Mouse (Mus musculus) left cerebral cortex, adult 2 months (tissue): ENCODE data around the gene Elf1. TPM values are rescaled to one million over a fixed set of nuclear protein-coding genes. Genes with fewer than 3 reads are reported as not detected.
"Not testable (repeated sequence)": the region's sequence is repeated elsewhere in the genome, so short reads cannot be mapped to it uniquely, and the experiment has no call there.

ENCODE experiments used
- DNase-seq, 2 experiments: peaks; one replicate each; pipeline ENCODE4 v3.0.0; 2021 to 2022; ENCODE audit warnings: low spot score in 2 of 2, mixed read lengths in 1 of 2; ENCODE audit errors: extremely low spot score in 1 of 2
- H3K27ac ChIP-seq: fragments of 200-600 bp; 2 replicates; pipeline ENCODE4 v1.8.1; 2022
- H3K4me3 ChIP-seq: fragments of 200-600 bp; 2 replicates; pipeline ENCODE4 v1.8.1; 2022
- CTCF ChIP-seq: fragments of 200-600 bp; IDR thresholded peaks from 2 replicates; pipeline ENCODE4 v1.8.1; 2022; ENCODE audit warnings: antibody characterized with exemption, mild to moderate bottlenecking, moderate library complexity
- intact Hi-C: fragments of 180-260 bp; cut with DNase I; formaldehyde crosslinking; loops from one replicate; pipeline ENCODE4 v1.15.1; 2025
- total RNA-seq, 2 experiments: library from RNA; stranded (reverse); gene quantifications; 2 replicates each; pipeline ENCODE4 v1.2.3; 2021

Elf1 gene
- total RNA-seq, 2 experiments from 2014 or later = 4.1 to 4.6 TPM

DNA sequence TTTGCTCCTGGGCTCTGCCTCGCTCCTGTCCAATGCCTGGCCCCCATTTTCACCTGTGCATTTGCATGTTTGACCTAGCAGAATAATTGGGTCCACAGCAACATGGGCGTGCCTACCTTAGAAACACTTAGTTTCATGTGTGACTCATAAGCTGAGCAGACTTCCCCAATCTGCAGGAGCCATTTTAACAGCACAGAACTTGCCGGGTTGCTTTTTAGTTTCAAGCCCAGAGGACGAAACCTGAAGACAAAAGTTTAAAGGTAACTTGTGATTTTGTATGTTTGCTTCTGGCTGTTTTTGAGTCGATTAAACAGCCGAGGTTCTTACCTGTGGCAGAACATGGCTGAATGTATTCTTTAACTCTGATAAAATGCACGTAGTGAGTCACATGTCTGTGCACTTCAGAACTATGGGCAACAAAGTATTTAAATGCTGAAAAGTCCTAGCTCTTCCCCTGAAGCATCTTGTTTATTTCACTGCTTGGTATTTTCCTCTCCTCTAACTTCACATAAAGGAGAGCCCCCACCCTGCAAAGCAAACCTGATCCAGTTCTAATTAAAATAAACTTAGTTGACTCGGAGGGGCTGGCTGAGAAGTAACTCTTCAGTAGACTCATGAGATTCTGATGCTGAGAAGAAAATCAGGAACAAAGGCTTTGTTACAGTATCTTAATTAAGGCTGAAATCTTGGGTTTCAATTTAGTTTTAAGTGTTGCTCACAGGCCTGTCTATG, 34.7 kb downstream of the Elf1 start:
- intact Hi-C loops = no loop called here
- Histone ChIP-seq H3K27ac (peak overlapping the region; percentile 9; the same call in 1 of the 2 replicates), H3K4me3 (no peak overlapping the region)
- no peak for DNase-seq
- no peak for TF ChIP-seq CTCF

DNA sequence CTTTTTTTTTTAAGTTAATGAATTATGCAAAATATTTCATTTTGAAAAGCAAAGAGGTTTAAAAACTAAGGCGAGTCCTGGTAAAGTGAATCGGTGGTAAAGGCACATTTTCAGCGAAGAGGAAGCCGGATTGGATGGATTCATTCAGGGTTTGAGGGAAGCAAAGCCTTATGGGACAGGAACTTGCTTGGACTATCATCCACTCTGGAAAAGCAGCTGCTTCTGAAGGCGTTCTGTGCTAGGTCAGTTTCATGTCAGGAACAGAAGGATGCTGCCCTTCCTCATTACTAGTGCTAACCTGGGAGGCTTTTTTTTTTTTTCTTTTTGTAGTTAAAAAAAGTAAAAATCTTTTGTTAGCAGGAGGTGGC, 35.2 kb downstream of the Elf1 start:
- DNase-seq = no peak
- no peak overlapping the region for H3K4me3 ChIP-seq
- no peak overlapping the region for H3K27ac ChIP-seq
- intact Hi-C loops = no loop called here
- no peak for TF ChIP-seq CTCF

DNA sequence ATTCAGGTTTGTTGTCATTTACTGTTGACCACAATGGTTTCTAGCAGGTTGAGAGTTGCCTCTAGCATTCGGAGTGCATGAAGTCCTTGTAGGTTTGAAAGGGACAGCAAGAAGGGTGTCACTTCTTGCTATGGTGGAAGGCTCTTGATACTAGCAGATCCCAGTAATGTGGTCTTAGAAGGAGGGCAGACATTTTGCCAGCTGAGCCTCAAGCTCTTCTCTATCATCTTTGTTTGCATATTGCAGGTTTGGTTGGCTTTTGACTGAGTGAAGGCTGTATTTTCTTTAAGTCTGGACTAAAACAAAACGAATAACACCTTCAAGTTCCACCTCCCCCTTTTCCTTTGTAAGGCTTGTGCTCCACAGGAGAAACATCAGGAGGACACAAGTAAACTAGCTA, 35.8 kb downstream of the Elf1 start:
- no peak for DNase-seq
- intact Hi-C loops = no loop called here
- no peak for TF ChIP-seq CTCF
- Histone ChIP-seq H3K27ac (no peak overlapping the region), H3K4me3 (no peak overlapping the region)

DNA sequence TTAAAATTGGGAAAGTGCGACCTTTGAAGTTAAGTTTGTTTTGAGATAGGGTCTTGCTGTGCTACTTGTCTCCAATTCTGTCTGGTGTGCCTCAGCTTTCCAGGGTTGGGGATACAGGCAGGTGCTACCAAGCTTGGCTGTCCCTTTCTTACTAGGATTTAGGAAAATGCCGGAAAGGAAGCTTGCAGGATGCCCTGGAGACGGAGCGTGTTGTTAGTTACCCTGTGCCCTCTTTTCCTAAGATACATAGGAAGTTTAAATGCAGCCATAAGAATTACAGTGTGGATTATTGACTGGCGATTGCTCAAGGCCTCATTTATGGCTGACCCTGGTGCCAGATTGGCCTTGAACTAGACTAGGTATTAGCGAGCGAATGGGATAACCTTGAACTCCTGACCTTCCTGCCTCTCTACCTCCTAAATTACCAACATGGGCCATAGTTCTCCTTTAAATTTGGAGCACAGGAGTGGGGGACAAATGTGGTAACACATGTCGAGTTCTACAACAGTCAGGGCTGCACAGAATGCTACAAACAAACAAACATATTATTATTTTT, 36.3 kb downstream of the Elf1 start:
- Histone ChIP-seq H3K27ac (no peak overlapping the region), H3K4me3 (no peak overlapping the region)
- intact Hi-C loops = no loop called here
- DNase-seq = no peak
- TF ChIP-seq CTCF = no peak

DNA sequence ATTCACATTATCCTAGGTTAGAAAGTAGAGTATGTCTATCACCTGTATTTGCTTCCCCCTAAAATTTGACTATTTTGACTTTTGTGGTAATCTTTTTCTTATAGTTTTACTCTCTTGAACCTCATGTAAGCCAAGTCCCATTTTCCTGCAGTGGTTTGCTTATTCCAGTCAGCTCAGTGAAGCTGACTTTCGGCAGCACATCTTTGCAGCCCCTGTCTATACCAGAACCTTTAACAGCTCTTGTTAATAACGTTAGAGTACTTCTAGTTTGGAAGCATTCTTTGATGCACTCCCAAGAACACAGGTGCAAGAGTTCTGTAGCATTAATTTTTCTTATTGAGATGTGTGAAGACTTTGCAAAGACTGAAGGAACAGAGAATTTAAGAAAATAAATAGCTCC, 37.1 kb downstream of the Elf1 start:
- Histone ChIP-seq H3K27ac (no peak overlapping the region), H3K4me3 (no peak overlapping the region)
- TF ChIP-seq CTCF = no peak
- DNase-seq = no peak
- intact Hi-C loops = no loop called here

DNA sequence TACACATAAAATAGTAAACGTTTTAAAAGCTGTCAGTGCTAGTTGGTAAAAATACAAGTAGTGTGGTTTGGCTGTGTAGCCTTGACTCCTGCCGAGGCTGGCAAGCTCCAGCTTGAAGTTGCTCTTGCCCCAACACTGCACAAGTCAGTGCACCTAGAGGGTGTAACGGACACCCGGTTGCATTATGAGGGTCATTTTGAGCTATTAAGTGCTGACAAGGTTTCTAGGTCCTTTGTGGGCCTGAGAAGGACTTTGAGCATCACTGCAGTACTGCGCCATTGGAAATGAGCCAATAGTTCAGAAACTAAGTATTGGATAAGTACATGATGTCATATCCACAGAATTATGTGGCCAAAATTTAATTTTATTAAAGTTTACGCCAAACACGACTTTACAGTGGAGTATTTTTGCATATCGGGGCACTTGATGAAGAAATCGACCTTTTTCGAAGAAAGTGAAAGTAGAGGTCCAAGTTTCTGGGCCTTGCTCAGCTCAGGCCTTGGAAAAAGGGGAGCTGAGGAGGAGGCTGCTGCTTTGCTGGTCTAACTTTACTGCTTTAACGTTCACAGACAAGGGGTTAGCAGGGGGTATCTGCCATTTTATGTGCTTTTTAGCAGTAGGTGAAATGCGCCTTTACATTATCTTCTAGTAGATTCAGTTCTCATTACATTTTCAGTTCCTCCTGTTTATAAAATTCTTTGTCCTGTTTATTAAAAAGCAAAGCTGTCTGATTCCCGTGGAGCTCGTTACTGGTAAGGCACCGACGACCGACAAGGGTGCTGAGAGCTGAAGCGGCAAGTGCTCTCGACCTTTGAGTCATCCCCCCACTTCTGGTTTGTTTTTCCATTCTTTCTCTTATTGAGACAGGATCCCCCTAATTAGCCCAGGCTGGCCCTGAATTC, 38.0 kb downstream of the Elf1 start:
- no peak overlapping the region for H3K27ac ChIP-seq
- H3K4me3 ChIP-seq = no peak overlapping the region
- DNase-seq = no peak
- TF ChIP-seq CTCF = no peak
- intact Hi-C loops = no loop called here

DNA sequence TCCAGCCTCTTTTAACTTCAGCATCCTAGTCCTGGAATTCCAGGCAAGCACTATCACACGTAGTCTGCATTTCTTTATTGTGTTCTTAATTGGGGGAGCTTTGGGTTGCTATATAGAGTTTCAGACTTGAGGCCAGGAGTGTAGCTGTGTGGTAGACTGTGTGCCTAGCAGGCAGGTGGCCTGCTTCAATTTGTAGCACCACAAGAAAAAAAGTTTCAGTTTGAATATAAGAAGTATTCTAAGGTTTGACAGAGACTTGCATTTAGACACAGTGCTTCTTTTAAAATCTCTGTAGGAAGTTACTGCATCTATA, 38.6 kb downstream of the Elf1 start:
- intact Hi-C loops = no loop called here
- Histone ChIP-seq H3K4me3 (no peak overlapping the region), H3K27ac (no peak overlapping the region)
- TF ChIP-seq CTCF = no peak
- no peak for DNase-seq

DNA sequence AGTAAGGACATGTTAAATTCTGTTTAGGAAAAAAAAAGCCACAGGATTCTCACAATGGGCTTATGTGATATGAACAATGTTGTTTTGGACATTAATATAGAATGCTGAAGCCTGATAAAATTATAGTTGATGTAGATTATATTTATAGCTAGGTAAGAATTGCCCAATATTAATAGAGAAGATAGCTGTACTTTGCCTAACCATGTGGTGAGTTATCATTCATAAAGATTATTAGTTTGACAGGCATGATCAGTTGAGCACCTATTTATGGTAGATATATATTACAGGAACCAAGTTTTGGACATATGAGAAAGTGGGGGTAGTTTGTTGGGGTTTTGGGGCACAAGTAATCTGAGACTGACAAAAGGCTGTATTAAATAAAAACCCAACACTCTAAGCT, 39.6 kb downstream of the Elf1 start:
- Histone ChIP-seq H3K27ac (no peak overlapping the region), H3K4me3 (no peak overlapping the region)
- no peak for TF ChIP-seq CTCF
- DNase-seq = no peak
- intact Hi-C loops = no loop called here

DNA sequence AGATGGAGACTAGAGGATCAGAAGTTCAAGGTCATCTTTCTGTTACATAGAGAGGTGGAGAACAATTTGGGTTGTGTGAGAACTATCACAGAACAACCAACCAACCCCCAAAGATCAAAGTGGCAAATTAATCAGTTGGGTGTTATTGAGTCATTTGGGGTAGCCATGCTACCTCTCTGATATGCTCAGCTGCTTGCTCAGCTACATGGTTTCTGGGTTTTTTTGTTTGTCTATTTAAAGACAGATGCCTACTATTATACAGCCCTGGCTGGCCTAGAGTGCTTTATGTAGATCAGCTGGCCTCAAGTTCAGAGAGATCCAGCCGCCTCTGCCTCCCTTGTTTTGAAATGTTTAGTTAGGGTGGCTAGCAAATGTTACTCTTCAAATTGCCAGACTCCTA, 40.1 kb downstream of the Elf1 start:
- no peak for TF ChIP-seq CTCF
- intact Hi-C loops = no loop called here
- Histone ChIP-seq H3K27ac (no peak overlapping the region), H3K4me3 (no peak overlapping the region)
- no peak for DNase-seq

DNA sequence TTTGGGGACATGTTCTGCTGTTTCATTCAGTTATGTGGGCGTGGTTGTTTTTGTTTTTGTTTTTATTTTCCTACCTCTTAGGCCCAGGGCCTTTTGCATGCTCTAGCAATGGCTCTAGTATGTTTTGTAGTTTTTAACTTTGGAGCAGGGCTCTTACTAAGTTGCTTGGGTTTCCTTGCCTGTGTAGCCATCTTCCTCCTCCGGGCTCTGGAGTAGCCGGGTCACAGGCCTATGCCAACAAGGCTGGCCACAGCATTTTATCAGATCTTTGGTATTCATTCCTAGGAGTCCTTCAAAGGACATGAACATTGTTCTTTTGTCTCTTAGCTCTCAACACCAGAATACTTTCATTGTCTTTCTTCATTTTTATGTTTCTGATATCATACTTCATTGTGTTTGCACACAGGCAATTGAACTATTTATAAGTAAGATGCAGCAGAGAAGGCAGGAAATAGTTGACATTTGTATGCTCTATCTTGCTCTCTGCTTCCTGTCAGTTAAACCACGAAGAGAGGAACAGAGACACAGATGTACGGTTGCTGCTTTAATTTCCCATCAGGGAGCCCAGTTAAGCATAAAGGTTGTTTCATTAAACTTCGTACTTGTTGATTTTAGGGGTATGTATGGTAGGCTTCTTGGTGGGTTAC, 40.6 kb downstream of the Elf1 start:
- no peak for DNase-seq
- intact Hi-C loops = no loop called here
- Histone ChIP-seq H3K27ac (no peak overlapping the region), H3K4me3 (no peak overlapping the region)
- TF ChIP-seq CTCF = no peak

DNA sequence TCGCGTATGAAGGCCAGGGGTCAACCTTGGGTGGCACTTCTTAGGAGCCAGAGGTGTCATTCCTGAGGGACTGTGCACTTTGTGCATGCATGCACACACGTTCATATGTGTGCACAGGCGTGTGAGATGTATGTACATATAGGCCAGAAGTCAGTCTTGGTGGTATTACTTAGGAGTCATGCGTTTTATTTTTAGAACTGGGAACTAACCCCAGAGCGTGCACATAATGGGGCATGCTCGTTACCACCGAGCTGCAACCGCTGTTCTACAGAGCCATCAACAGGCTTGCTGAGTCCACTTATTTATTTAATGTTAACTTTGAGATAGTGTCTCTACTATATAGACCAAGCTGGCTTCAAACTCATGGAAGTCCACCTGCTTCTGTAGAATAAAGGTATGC, 41.4 kb downstream of the Elf1 start:
- DNase-seq = no peak
- intact Hi-C loops = no loop called here
- TF ChIP-seq CTCF = no peak
- H3K4me3 ChIP-seq = no peak overlapping the region
- no peak overlapping the region for H3K27ac ChIP-seq

DNA sequence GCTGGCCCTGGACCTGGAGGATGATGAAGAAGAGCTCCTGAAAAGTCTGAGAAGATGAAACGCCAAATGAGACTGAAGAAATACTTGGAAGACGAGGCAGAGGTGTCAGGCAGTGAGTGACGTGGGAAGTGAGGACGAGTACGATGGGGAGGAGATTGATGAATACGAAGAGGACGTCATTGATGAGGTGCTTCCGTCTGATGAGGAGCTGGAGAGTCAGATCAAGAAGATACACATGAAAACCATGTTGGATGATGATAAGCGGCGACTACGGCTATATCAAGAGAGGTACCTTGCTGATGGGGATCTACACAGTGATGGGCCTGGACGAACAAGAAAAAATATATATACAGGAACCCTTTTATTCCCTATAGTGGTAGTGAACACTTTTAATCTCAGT, 45.1 kb downstream of the Elf1 start:
- DNase-seq, H3K27ac ChIP-seq, H3K4me3 ChIP-seq, intact Hi-C loops: not testable (repeated sequence)
